Mouse (Mus musculus): ENCODE data around the gene Fut1.
"Not testable (repeated sequence)": the region's sequence is repeated elsewhere in the genome, so short reads cannot be mapped to it uniquely, and the experiment has no call there.

Gene Fut1

GRCm38 (mm10) chr7:45638623-45639401 lies 21.7 kb downstream of the Fut1 start:
- peak; percentile 89 to 91 for DNase-seq (ENCODE audit: low spot score in 2 of 2)

- peak in 1 of 2 experiments; percentile 25 for DNase-seq (ENCODE audit: low spot score in 2 of 2)
These were observed 22.5 kb downstream of the Fut1 start, which contains the start of gene Mamstr for GRCm38 (mm10) chr7:45639561-45640027. Gene Mamstr, plus strand, starts transcription at chr7:45639977.

- peak in 1 of 2 experiments; percentile 65 for DNase-seq (ENCODE audit: low spot score in 2 of 2)
These were observed 23.3 kb downstream of the Fut1 start for GRCm38 (mm10) chr7:45640191-45640957.

- DNase-seq (ENCODE audit: low spot score in 2 of 2): peak in 1 of 2 experiments; percentile 69
These were observed 24.4 kb downstream of the Fut1 start for GRCm38 (mm10) chr7:45641391-45642040.

- no peak for DNase-seq (ENCODE audit: low spot score in 2 of 2)
These were observed 25.0 kb downstream of the Fut1 start for GRCm38 (mm10) chr7:45642083-45642482.

- DNase-seq (ENCODE audit: low spot score in 2 of 2): no peak
These were observed 25.6 kb downstream of the Fut1 start for GRCm38 (mm10) chr7:45642503-45643255.

GRCm38 (mm10) chr7:45643441-45644178 lies 26.5 kb downstream of the Fut1 start:
- peak; percentile 84 to 88 for DNase-seq (ENCODE audit: low spot score in 2 of 2)

- peak in 1 of 2 experiments; percentile 31 for DNase-seq (ENCODE audit: low spot score in 2 of 2)
These were observed 27.1 kb downstream of the Fut1 start for GRCm38 (mm10) chr7:45644183-45644582.

- DNase-seq (ENCODE audit: low spot score in 2 of 2): no peak
These were observed 27.9 kb downstream of the Fut1 start for GRCm38 (mm10) chr7:45644872-45645590.

GRCm38 (mm10) chr7:45645591-45645971 lies 28.5 kb downstream of the Fut1 start:
- DNase-seq (ENCODE audit: low spot score in 2 of 2): no peak

- no peak for DNase-seq (ENCODE audit: low spot score in 2 of 2)
These were observed 29.6 kb downstream of the Fut1 start for GRCm38 (mm10) chr7:45646671-45647070.

- peak; percentile 53 to 64 for DNase-seq (ENCODE audit: low spot score in 2 of 2)
These were observed 32.3 kb downstream of the Fut1 start for GRCm38 (mm10) chr7:45649351-45649750.

- DNase-seq (ENCODE audit: low spot score in 2 of 2): not testable (repeated sequence)
These were observed 33.4 kb downstream of the Fut1 start for GRCm38 (mm10) chr7:45650484-45650883.

GRCm38 (mm10) chr7:45654424-45655047 lies 37.4 kb downstream of the Fut1 start:
- DNase-seq (ENCODE audit: low spot score in 2 of 2): no peak

GRCm38 (mm10) chr7:45660746-45661478 lies 43.8 kb downstream of the Fut1 start:
- no peak for DNase-seq (ENCODE audit: low spot score in 2 of 2)

- not testable (repeated sequence) for DNase-seq (ENCODE audit: low spot score in 2 of 2)
These were observed 44.6 kb downstream of the Fut1 start for GRCm38 (mm10) chr7:45661702-45662101.

GRCm38 (mm10) chr7:45665303-45666138 lies 48.4 kb downstream of the Fut1 start:
- DNase-seq (ENCODE audit: low spot score in 2 of 2): no peak

- DNase-seq (ENCODE audit: low spot score in 2 of 2): no peak
These were observed 49.1 kb downstream of the Fut1 start, which contains the start of gene Fut2 for GRCm38 (mm10) chr7:45666161-45666560. Gene Fut2, minus strand, starts transcription at chr7:45666394.
